Mouse (Mus musculus) gastrocnemius, postnatal 14 days (tissue): ENCODE data around the gene Stk11. TPM values are rescaled to one million over a fixed set of nuclear protein-coding genes. Genes with fewer than 3 reads are reported as not detected.
A peak's percentile ranks its signal among the peaks of the same experiment; 100 is the strongest.

Experiments
- DNase-seq: peaks from one replicate; pipeline ENCODE4 v3.0.0; 2021; ENCODE audit warnings: mixed read lengths
- intact Hi-C: fragments of 180-260 bp; cut with DNase I; formaldehyde crosslinking; loops from one replicate; pipeline ENCODE4 v1.15.1; 2025; ENCODE audit warnings: low total_unique reads
- total RNA-seq, 2 experiments: library from RNA; stranded (reverse); gene quantifications; 2 replicates each; pipeline ENCODE4 v1.2.3; 2021

Gene Stk11
- total RNA-seq, 2 experiments from 2014 or later, result 87.6 to 98.0 TPM

DNA sequence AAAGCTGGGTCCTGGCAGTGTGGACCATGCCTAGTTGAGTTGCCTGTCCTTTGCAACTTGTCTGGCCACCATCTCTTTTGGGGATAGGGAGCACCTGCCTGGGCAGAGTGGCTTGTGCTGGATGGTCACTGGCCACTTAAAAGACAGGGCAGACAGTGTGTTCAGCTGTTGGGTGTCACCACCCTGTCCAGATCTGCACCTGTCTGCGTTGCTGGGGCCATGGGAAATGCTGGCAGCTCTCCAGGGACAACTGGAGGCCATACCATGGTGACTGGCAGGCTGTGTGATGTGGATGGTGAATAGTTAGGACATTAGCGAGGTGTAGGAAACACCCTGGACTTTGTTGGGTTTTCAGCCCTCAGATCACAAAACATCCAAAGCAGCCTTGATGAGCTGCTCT, 4.5 kb downstream of the Stk11 start:
- no peak for DNase-seq

DNA sequence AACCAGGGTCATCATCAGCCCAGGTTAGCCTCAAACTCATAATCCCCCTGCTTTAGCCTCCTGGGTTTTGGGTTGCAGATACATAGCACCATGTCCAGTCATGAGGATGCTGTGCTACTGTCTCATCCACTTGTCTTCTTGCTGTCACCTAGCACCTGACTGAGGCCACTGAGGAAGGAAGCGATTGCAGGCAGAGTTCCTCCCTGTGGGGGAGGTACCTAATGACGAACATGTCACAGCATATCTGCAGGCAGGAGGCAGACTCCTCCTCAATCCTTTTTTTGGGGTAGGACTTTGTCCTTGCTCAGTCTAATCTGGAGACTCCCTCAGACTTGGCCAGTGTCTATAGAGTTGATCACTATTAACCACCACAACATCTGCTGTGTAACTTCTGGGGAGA, 6.0 kb downstream of the Stk11 start:
- intact Hi-C loops, result no loop called here

More for the DNA sequence above, 4.5 kb downstream of the Stk11 start:
- intact Hi-C loops, result no loop called here

DNA sequence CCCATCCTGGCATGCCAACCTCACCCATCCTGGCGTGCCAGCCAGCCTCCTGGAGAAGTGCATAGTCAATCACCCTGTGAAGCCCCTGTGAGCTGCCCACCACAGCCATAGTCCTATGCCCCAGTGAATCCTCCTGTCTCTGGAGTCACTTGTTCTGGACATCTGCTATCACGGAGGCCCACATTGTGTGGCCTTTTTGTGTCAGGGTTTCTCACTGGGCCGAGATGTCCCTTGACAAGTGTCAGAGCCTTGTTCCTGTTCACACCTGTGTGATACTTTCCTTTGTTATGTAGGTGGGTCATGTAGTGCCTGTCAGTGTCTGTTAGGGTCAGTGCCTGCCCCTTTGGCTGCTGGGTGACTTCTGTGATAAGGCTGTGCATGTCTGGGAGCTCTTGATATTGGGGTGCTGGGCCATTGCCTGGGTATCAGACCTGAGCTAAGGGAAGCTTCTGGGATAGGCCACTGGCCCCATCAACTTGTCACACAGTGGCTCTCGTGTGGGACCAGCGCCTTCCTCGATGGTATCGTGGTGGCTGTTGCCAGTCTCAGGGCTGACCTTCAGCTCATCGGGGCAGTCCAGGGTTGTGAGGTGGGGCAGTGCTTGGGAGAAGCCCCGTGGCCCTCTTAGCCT, 8.4 kb downstream of the Stk11 start:
- DNase-seq, result no peak
- intact Hi-C loops, result no loop called here

More for the DNA sequence above, 6.0 kb downstream of the Stk11 start:
- no peak for DNase-seq

DNA sequence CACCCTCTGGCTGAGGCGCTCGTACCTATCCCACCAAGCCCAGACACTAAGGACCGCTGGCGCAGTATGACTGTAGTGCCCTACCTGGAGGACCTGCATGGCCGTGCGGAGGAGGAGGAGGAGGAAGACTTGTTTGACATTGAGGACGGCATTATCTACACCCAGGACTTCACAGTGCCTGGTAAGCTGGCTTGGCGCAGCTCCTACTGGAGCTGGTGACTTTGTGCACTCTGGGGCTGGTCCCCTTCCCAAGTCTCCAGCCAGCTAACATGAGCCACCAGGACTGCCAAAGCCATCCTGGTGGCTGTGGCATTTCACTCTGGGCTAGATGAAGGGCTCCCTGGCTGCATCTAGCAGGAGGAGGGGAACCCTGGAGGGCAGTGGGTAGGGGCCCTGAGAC, 12.3 kb downstream of the Stk11 start:
- intact Hi-C loops, result no loop called here
- no peak for DNase-seq

DNA sequence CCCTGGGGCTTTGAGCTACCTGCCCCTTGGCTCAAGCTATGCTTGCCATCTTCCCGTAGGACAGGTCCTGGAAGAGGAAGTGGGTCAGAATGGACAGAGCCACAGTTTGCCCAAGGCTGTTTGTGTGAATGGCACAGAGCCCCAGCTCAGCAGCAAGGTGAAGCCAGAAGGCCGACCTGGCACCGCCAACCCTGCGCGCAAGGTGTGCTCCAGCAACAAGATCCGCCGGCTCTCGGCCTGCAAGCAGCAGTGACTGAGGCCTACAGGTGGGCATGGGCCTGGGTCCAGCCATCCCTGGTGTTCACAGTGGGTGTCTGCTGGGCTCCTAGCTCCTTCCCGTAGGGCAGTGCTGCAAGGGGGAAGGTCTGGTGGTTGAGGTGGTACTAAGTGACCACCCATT, 14.2 kb downstream of the Stk11 start:
- no peak for DNase-seq
- intact Hi-C loops, result no loop called here

DNA sequence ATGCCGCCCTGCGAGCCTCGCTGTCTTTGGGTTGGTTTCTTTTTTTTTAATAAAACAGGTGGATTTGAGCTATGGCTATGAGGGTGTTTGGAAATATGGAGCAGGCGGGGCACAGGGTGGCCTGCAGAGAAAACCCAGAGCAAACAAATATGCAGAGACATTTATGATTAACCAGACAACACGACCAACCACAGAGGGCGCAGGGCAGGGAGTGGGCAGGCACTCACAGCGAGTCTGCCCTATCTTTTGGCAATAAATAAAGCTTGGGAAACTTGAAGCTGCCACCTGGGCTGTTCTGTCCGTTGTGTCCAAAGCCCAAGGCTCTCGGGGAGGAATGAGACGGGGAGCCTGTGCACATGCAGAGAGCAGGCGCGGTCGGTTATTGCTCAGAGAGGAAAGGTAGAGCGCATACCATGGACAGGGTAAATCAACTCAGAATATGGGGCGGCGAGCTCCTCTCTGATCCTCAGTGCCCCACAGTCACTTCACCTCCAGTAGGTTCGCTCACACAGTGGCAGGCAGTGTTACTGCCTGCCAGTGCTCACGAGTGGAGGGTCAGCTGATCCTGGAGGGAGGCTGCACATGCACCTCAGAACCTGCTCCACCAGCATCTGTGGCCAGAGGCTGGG, 14.9 kb downstream of the Stk11 start:
- intact Hi-C loops, result no loop called here
- DNase-seq, result no peak

DNA sequence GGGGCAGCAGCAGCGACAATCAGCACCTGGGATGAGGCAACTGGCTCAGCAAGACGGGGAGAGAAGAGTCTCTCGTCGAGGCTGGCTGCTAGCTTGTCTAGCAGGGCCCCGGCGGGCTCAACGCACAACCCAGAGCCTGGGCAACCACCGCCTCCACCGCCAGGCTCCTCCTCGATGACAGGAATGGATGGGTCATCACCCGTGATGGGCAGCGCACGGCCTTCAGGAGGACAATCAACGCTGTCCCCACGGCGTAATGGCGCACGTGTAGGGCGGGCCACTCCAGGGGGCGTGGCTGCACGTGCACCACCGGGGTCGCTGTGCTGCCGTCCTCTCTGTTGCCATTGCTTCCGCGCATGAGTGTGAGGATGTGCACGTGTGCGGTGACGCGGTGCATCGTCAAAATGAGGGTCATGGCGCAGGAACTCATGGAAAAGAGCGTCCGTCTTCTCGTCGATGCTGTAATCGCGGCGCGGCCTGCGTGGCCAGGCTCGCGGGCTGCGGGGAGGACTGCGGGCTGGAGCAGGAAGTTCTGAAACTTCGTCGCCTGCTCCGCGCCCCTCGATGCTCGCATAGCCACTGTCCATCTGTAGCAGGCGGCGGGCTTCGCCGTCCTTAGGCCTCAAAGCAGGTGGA, 15.8 kb downstream of the Stk11 start:
- DNase-seq, result no peak
- intact Hi-C loops, result no loop called here

DNA sequence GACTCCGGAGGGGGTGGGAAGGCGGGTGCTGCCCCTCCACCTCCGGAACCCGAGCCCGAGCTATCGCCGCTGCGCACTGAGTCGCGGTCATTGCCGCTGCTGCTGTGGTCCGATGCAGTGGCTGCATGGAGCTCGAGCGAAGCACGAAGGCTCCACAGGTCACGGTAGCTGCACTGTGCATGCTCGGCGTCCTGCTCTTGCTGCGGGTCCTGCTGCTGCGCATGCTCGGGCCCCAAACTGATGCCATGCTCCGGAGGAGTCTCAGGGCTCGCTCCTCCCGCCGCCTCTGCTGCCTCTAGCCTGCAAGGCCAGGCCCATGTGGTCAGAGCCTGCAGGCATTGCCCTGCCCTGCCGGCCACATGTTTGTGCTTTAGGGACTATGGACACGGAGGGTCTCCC, 16.3 kb downstream of the Stk11 start:
- intact Hi-C loops, result no loop called here
- no peak for DNase-seq

DNA sequence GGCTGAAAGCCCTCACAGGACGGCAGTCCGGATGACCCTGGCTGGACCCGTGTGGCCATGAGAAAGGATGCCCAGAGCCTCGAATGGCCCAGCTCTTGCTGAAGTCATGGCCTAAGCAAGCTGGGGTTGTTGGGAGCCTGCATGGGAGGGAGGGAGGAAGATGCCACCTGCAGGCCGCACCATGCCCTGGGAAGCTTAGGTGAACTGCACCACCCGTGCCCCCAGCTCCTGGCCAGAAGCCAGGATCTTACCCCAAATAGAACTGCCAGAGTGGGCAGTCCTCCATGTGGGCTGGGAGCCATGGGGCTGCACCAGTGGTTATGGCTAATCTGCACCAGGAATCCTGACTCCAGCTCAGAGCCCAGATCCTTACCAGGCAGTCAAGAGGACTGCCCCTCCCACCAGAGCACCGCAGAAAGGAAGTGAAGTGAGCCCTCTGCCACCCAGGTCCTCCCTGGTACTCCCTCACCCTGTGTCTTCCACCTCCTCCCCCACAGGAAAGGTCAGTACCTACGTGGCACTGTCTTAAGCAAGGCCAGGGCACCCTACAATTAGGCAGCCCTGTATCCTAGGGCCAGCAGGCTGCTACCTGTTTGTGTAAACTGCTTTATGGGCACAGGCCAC, 17.7 kb downstream of the Stk11 start:
- no peak for DNase-seq
- intact Hi-C loops, result no loop called here

DNA sequence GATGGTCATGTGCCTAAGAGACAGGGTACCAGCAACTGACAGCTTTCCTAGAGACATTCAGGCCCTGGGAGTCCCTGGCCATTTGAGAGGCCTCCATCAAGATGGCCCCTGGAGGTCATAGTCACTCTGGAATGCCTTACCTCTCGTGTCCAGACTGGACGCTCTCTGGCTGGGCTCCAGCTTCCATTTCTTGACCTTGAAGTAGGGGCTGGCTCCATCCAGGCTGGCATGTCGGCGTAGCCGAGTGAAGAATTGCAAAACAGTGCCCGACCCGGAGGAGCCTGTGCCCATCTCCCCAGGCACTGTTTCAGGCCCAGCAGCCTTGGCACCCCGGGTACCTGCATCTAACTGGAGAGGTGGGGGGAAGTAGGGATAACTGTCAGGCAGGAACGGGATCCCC, 18.8 kb downstream of the Stk11 start:
- no peak for DNase-seq
- intact Hi-C loops, result no loop called here

DNA sequence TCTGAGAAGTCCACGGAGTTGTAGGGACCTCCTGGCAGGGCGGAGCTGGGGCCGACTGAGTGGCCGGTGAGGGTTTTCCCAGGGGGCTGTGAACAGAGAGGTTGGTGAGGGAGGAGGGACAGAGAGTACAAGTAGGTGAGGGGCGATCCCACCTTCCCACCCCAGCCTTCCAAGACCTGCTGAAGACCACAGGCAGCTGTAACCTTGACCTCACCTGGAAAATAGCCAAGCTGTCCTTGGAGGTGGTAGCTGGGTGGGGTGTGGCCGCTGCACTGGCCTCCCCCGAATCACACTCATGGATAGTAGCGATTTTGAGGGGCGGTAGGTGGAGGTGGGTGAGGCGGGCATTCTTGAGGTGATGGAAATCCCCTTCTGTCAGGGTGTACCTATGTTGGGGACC, 19.6 kb downstream of the Stk11 start:
- DNase-seq, result no peak
- intact Hi-C loops, result no loop called here

DNA sequence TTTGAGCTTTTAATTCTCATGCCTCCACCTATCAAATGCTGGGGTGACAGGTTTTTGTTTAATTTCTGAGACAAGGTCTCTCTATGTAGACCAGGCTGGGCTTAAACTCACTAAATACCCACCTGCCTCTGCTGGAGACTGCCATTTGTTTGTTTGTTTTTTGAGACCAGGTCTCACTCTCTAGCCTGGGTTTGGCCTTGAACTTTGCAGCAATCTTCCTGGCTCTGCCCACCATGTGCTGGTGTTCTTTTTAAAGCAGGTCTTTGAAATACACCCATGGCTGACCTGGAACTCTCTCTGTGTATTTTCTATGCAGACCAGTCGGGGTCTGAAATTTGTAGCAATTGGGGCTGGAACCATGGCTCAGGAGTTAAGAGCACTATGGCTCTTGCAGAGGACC, 20.0 kb downstream of the Stk11 start:
- DNase-seq, result no peak
- intact Hi-C loops, result no loop called here

DNA sequence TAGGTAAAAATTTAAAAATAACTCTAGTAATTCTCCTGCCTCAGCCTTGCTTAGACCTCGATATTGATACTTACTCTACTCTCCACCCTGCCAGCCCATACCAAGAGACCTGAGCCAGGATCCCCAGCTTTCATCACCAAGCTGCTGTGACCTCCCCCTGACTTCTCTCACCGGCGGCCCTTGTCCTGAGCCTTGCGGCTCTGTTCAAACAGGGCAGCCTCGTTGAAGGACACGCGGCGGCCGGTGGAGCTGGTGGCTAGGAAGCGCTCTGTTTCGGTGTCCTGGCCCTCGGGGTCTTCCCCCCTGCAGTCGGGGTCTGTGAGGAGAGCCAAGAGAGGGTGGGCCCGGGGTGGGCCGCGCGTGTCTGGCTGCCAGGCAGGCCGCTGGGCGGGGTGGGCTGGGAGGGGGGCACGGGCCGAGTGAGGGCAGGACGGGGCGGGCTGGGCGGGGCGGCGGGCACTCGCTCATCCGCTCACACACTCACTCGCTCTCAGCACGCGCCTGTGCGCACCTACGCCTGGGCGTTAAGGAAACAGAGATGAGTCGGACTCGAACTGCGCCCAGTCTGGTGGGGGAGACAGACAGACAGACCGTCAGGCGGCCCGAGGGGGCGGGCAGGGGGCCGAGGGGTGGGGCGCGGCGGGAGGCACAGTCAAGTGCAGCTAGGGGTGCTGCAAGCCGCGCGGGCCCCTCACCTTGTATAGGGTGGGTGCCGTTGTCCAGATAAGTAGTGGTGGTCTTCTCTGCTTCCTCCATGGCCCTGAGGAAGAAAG, 20.8 kb downstream of the Stk11 start:
- intact Hi-C loops, result no loop called here
- DNase-seq, result peak; percentile 17

DNA sequence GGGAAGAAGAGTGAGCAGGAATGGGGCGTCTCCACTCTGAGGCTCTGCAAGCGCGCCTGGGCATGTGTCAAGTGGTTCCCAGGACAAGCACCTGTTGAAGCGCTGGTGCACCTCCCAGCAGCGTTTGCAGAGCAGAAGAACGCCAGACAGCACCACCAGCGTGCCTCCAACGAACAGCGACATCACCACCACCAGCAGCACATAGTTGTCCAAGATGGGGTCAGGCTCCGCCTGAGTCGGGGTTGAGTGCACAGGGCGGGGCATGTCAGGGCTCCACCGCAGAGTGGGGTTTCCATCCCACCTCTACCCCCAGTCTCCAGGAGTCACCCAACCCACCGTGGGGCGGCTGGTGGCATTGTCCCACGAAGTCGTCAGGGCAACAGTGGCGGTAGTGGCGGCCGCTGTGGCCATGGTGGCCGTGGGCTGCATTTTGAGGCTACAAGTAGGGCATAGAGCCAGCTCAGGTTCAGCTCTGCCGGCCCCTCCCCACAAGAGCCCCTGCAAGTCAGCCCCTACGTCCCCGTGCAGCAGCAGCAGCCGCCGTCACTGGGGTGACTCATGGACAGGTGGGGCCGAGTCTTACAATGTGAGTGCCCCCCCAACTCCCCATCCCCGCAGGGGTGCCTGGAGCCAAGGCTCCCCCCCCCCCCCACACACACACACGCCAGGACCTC, 21.5 kb downstream of the Stk11 start:
- intact Hi-C loops, result no loop called here
- DNase-seq, result no peak

DNA sequence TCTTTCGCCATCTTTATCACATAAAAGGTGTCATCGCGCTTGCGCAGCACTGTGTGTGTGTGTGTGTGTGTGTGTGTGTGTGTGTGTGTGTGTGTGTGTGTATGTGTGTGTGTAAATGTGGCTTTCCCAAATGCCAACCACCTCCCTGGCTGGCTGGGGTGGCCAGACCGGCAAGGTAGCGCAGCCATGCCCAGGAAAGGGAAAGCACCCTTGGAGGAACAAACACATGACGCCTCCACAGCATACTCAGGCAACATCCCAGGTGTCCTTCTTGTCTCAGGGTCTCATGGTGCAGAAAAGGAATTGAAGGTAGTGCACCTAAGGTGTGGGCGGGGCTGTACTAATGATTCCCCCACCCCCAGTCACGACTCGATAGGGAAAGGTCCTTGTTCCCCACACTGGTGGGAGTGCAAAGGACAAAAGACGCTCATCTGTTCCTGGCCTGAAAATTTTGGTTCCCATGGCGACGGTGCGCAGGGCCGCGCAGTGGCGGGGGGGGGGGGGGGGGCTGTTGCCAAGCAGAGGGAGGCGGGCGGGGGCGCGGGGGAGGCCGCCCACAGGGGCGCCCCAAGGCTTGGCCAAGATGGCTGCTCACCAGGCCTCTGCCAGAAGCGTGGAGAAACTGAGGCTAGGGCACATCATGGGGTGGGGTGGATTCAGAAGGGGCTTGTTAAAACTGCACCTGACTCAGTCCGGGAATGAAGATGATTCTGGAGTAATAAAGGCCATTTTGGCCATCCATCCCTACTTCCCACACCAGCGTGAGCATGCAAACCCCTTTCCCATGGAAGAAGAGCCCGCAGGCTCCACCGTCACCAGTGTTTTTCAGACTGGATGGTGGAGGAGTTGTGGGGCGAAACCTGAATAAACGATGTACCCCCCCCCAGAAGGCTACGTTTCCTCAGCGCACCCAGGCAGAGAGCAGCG, 22.3 kb downstream of the Stk11 start:
- intact Hi-C loops, result no loop called here
- no peak for DNase-seq

DNA sequence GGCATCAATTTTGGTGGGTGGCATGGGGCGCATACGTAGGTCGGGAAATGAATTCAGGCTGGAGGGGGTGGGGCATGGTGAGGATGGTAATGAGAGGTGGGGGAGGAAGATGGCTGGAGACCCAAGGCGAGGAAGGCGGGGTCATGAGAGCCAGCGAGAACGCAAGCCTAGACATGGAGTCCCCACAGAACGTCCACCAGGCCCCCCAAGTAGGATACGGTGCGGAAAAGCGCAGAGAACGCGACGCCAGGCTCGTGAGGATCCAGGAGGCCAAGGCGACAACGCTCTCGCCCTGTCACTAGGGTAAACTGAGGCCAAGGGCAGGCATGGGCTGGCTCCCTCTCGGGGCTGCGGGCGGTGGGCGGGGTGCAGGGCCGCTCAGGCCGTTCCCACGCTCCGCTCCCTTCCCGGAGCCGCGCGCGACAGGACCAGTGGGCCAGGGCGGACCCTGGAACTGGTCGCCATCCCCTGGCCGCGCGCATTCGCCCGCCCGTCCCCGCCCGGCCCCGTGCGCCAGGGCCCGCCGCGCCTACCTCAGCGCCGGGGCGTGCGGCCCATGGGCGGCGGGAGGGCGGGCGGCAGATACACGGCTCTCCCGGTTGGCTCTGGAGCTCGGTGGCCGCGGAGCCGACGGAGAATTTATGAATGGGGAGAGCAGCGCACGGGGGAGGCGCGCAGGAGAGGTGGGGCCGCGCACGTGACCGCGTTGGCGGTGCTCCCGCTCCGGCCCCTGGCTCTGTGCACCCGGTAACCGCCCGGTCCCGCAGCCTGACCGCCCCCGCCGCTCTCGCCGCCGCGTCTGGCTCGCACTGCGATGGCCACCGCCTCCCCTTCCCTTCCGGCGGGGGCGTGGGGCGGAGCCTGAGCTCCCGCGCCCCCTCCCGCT, 23.2 kb downstream of the Stk11 start, which contains the start of gene Atp5d:
Gene Atp5d, plus strand, starts transcription at position 80 of the 886 bp plus-strand sequence.
- intact Hi-C loops, result no loop called here
- DNase-seq, result no peak

DNA sequence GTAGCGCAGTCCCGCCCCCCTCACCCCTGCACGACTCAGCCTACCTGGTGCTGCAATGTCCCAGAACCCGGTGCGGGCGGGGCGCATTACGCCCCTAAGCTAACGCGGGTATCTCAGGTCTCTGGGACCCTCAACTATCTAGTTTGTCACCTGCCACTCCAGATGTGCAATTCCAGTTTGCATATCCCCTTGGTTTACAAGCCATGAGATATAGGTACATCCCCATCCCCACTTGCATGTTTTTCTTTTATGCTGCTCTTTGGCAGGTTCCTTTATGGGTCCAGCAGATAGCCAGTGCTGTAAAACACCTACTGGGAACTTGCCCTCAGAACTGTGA, 23.8 kb downstream of the Stk11 start:
- no peak for DNase-seq
- intact Hi-C loops, result no loop called here
